Mouse (Mus musculus) limb, embryonic 14.5 days (tissue): ENCODE measurements around the gene Il5ra. TPM values are rescaled to one million over a fixed set of nuclear protein-coding genes. Genes with fewer than 3 reads are reported as not detected.

Source experiments
- ATAC-seq: fragments of 200-750 bp; cut with Nextera tagmentation; 2 replicates; pipeline ENCODE4 v1.8.0; 2017; ENCODE audit warnings: low read depth, moderate number of reproducible peaks, moderate TSS enrichment; ENCODE audit not compliant: low FRiP score
- DNase-seq: peaks from one replicate; pipeline ENCODE4 v3.0.0-alpha.2; 2015; ENCODE audit warnings: low spot score
- H3K27ac ChIP-seq: fragments of 300-500 bp; sonication (generic); replicated peaks from 2 replicates; pipeline ENCODE4 v1.5.1; 2014; ENCODE audit warnings: low read depth, mild to moderate bottlenecking, low read length, moderate library complexity, mixed read lengths
- H3K27me3 ChIP-seq: fragments of 300-500 bp; sonication (generic); 2 replicates; pipeline ENCODE4 v1.6.1; 2014; ENCODE audit warnings: low read length, mixed read lengths; ENCODE audit not compliant: control insufficient read depth, insufficient read depth
- H3K36me3 ChIP-seq: fragments of 300-500 bp; sonication (generic); 2 replicates; pipeline ENCODE4 v1.6.1; 2014; ENCODE audit warnings: mild to moderate bottlenecking, low read length, moderate library complexity, mixed read lengths; ENCODE audit not compliant: control insufficient read depth, insufficient read depth
- H3K4me1 ChIP-seq: fragments of 300-500 bp; sonication (generic); 2 replicates; pipeline ENCODE4 v1.6.1; 2014; ENCODE audit warnings: antibody characterized with exemption, low read length, mixed read lengths; ENCODE audit not compliant: control insufficient read depth, insufficient read depth
- H3K4me2 ChIP-seq: fragments of 300-500 bp; sonication (generic); replicated peaks from 2 replicates; pipeline ENCODE4 v1.6.1; 2014; ENCODE audit warnings: low read depth, mild to moderate bottlenecking, low read length, moderate library complexity; ENCODE audit not compliant: severe bottlenecking
- H3K4me3 ChIP-seq: fragments of 300-500 bp; sonication (generic); replicated peaks from 2 replicates; pipeline ENCODE4 v1.5.1; 2014; ENCODE audit warnings: low read length
- H3K9ac ChIP-seq: fragments of 300-500 bp; sonication (generic); 2 replicates; pipeline ENCODE4 v1.6.1; 2014; ENCODE audit warnings: mild to moderate bottlenecking, low read depth, low read length, moderate library complexity; ENCODE audit not compliant: severe bottlenecking
- H3K9me3 ChIP-seq: fragments of 300-500 bp; sonication (generic); 2 replicates; pipeline ENCODE4 v1.6.1; 2016; ENCODE audit warnings: low read length; ENCODE audit not compliant: control insufficient read depth
- POLR2A ChIP-seq: fragments of 200-500 bp; IDR thresholded peaks from 2 replicates; pipeline ENCODE4 v1.8.0; 2012; ENCODE audit warnings: inconsistent platforms, mild to moderate bottlenecking, moderate library complexity, borderline replicate concordance; ENCODE audit not compliant: insufficient read depth, insufficient read length; ENCODE audit errors: extremely low read depth
- WGBS: fragments of 180-500 bp; shearing (Covaris S2); extraction: QIAGEN DNeasy Blood & Tissue Kit; methylation state at CpG from one replicate; pipeline ENCODE4 v1.1.7; 2014; 5-methylcytosine and 5-hydroxymethylcytosine counted together
- polyA plus RNA-seq, 2 experiments: library from polyadenylated mRNA; depleted of rRNA in 1 of 2; stranded (reverse) in 1 of 2; unstranded in 1 of 2; fragments of >200 nt; fragmentation: Nextera tagmentation in 1 of 2; extraction: Ambion mirVana in 1 of 2; gene quantifications; 2 replicates each; pipeline versions ENCODE4 v1.2.1 to v1.2.3; 2012 to 2014

The Il5ra gene
- polyA plus RNA-seq, 2 experiments: 0.09 to 0.41 TPM

GRCm38 (mm10) chr6:106740244-106740825, 8.5 kb downstream of the Il5ra start:
- H3K27me3 ChIP-seq: no peaks in the 10 kb centered on the region
- no peaks in the 10 kb centered on the region for H3K4me1 ChIP-seq
- TF ChIP-seq POLR2A: no peak
- H3K36me3 ChIP-seq: no peaks in the 10 kb centered on the region
- no peak overlapping the region for H3K27ac ChIP-seq
- no peak overlapping the region for H3K4me3 ChIP-seq
- ATAC-seq: no peak
- H3K9me3 ChIP-seq: no peaks in the 10 kb centered on the region
- no peak for DNase-seq
- H3K4me2 ChIP-seq: no peak overlapping the region
- WGBS: 91% methylated on average over 1 of the region's 1 CpGs
- no peak overlapping the region for H3K9ac ChIP-seq

GRCm38 (mm10) chr6:106738229-106738628, 10.6 kb downstream of the Il5ra start:
- 62% methylated on average over 3 of the region's 3 CpGs for WGBS
- Histone ChIP-seq H3K4me1 (no peaks in the 10 kb centered on the region), H3K36me3 (no peaks in the 10 kb centered on the region), H3K9ac (no peak overlapping the region), H3K4me2 (no peak overlapping the region), H3K27ac (no peak overlapping the region), H3K27me3 (no peaks in the 10 kb centered on the region), H3K4me3 (no peak overlapping the region), H3K9me3 (no peaks in the 10 kb centered on the region)
- no peak for TF ChIP-seq POLR2A
- ATAC-seq (no peak), DNase-seq (no peak)

DNA sequence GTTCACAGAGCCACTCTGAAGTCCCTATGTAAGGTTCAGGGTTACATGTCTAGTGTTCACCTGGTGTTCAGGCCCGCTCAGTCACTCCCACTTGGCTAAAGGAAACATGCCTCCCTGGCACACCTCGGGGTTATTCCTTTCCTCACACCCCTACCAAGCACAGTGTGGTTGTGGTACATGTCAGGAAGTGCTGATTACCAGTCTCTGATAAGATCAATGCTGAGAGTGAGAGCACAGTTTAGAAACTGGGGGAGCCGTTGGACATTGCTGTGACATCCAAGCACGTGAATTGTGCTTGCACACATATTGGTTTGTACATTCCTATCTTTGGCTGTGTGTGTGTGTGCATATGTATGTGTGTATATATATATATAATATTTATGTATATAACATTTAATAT, 16.3 kb downstream of the Il5ra start:
- no peak overlapping the region for H3K27ac ChIP-seq
- ATAC-seq (no peak), DNase-seq (no peak)
- no peaks in the 10 kb centered on the region for H3K4me1 ChIP-seq
- no peaks in the 10 kb centered on the region for H3K27me3 ChIP-seq
- no peak overlapping the region for H3K4me2 ChIP-seq
- no peaks in the 10 kb centered on the region for H3K9me3 ChIP-seq
- WGBS: 84% methylated on average over 4 of the region's 4 CpGs
- H3K9ac ChIP-seq: no peak overlapping the region
- no peaks in the 10 kb centered on the region for H3K36me3 ChIP-seq
- no peak for TF ChIP-seq POLR2A
- H3K4me3 ChIP-seq: no peak overlapping the region

GRCm38 (mm10) chr6:106729682-106730314, 19.0 kb downstream of the Il5ra start:
- no peaks in the 10 kb centered on the region for H3K36me3 ChIP-seq
- WGBS: 75% methylated on average over 4 of the region's 4 CpGs
- H3K4me1 ChIP-seq: no peaks in the 10 kb centered on the region
- no peak for TF ChIP-seq POLR2A
- H3K27ac ChIP-seq: no peak overlapping the region
- no peak overlapping the region for H3K4me3 ChIP-seq
- DNase-seq (no peak), ATAC-seq (no peak)
- no peak overlapping the region for H3K4me2 ChIP-seq
- H3K27me3 ChIP-seq: no peaks in the 10 kb centered on the region
- H3K9ac ChIP-seq: no peak overlapping the region
- no peaks in the 10 kb centered on the region for H3K9me3 ChIP-seq

- no peaks in the 10 kb centered on the region for H3K36me3 ChIP-seq
These were observed 21.1 kb downstream of the Il5ra start for GRCm38 (mm10) chr6:106727703-106728102.

More at GRCm38 (mm10) chr6:106727703-106728102, 21.1 kb downstream of the Il5ra start:
- 81% methylated on average over 1 of the region's 1 CpGs for WGBS
- DNase-seq: no peak
- Histone ChIP-seq H3K27ac (no peak overlapping the region), H3K9ac (no peak overlapping the region), H3K4me3 (no peak overlapping the region), H3K4me2 (no peak overlapping the region), H3K9me3 (no peaks in the 10 kb centered on the region), H3K27me3 (no peaks in the 10 kb centered on the region), H3K4me1 (no peaks in the 10 kb centered on the region)
- ATAC-seq: no peak
- TF ChIP-seq POLR2A: no peak
